In the genomic region with DNA sequence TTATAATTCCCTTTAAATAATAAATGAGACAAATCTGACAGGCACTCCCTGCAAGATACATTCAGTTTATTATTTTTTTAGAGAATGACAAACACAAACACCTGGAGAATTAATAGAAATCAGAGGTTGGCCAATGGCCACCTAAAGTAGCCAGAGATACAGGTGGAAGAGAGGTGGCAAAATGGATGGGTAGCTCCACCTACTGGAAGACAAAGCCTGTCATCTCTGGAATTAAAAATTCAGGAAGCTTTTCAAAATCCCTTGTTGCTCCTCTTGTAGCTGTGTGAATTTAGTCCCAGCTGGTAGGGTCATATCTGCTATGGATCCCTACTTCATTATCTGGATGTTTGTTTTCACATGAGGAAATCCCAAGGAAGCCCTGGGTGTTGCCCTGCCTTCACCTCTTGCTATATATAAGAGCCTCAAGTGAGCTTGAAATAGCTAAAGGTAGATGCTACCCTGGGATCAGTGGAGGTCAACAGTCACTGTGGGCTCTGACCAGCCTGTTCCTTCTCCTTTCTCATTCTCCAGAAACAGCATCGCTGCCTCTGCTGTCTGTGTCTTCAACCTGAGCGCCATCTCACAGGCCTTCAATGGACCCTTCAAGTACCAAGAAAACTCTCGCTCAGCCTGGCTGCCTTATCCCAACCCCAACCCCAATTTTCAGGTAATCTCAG, we compare ENCODE assay signal across 9 mouse cellular contexts.
DNase-seq lines count a peak whose midpoint lies in the region; ATAC-seq and TF ChIP-seq lines count a peak whose summit lies in the region.
"Had no signal": no experiment of that assay in that cellular context is flagged by ENCODE, and none has a peak within 500 bp of the region (broad histone marks: within the 10 kb centered on the region; RNA-seq: fewer than 3 reads in every experiment).

No protein-coding gene starts in this region.

- H3K9me3 ChIP-seq in liver, embryonic 11.5 days (ENCODE audit: control insufficient read depth, low read length), result no peaks in the 10 kb centered on the region
- no peaks in the 10 kb centered on the region for H3K9me3 ChIP-seq in stomach, postnatal 0 days (ENCODE audit: control insufficient read depth, low read length)

- H3K27ac ChIP-seq in gastrocnemius, adult 2 months, result no peak overlapping the region
- H3K27ac ChIP-seq in liver, adult 2 months (replicated peaks; ENCODE audit: insufficient read depth, low read depth, low read length), result no peak overlapping the region
- H3K27ac ChIP-seq in liver, embryonic 11.5 days (ENCODE audit: low read depth, low read length), result no peak overlapping the region
- no peak overlapping the region for H3K27ac ChIP-seq in stomach, postnatal 0 days (replicated peaks)

- DNase-seq in gastrocnemius, adult 2 months, result no peak
- DNase-seq in gastrocnemius, adult 18-20 months (ENCODE audit: low spot score), result no peak
- DNase-seq in liver, adult 2 months (ENCODE audit: extremely low read depth, low read depth, low spot score), result peak; percentile 2
- DNase-seq in liver, embryonic 11.5 days (ENCODE audit: low spot score), result no peak
- peak; percentile 74 to 76 for DNase-seq in cerebellum, postnatal 14 days
- no peak for DNase-seq in stomach, postnatal 0 days (ENCODE audit: low spot score)
- no peak for DNase-seq in testis, postnatal 10 days (ENCODE audit: low spot score)

- H3K4me1 ChIP-seq in liver, adult 2 months (ENCODE audit: control insufficient read depth, insufficient read depth, low read length), result no peaks in the 10 kb centered on the region
- H3K4me1 ChIP-seq in liver, embryonic 11.5 days (replicated peaks; ENCODE audit: control insufficient read depth, insufficient read depth, low read length), result no peaks in the 10 kb centered on the region
- H3K4me1 ChIP-seq in stomach, postnatal 0 days (replicated peaks; ENCODE audit: control insufficient read depth, insufficient read depth), result no peaks in the 10 kb centered on the region

- H3K79me2 ChIP-seq in liver, adult 2 months (ENCODE audit: control insufficient read depth, insufficient read depth, low read length), result no peaks in the 10 kb centered on the region

- no peak for TF ChIP-seq EP300 in stomach, postnatal 0 days (optimal IDR thresholded peaks at IDR 0.05)

- no peak overlapping the region for H3K4me3 ChIP-seq in gastrocnemius, adult 2 months
- no peak overlapping the region for H3K4me3 ChIP-seq in liver, adult 2 months (ENCODE audit: insufficient read depth, low read depth, low read length)
- H3K4me3 ChIP-seq in liver, embryonic 11.5 days (ENCODE audit: low read depth, low read length), result no peak overlapping the region
- no peak overlapping the region for H3K4me3 ChIP-seq in stomach, postnatal 0 days (ENCODE audit: low read depth, low read length)
- H3K4me3 ChIP-seq: erythroblast, embryonic 14.5 days had no signal

- ATAC-seq in liver, embryonic 11.5 days (replicated peaks; ENCODE audit: low FRiP score), result no peak
- no peak for ATAC-seq in stomach, postnatal 0 days (ENCODE audit: low FRiP score, low TSS enrichment)
- ATAC-seq in megakaryocyte-erythroid progenitor cell, adult 5-6 weeks (replicated peaks; ENCODE audit: low FRiP score, low TSS enrichment, poor library complexity, severe bottlenecking), result no peak

- intact Hi-C loops in gastrocnemius, adult 2 months (cut with DNase I), result no loop called here

- H3K9ac ChIP-seq in liver, adult 2 months (ENCODE audit: low read depth, low read length), result no peak overlapping the region
- H3K9ac ChIP-seq in liver, embryonic 11.5 days (ENCODE audit: low read depth, low read length), result no peak overlapping the region
- no peak overlapping the region for H3K9ac ChIP-seq in stomach, postnatal 0 days (ENCODE audit: low read length)

- TF ChIP-seq CTCF in gastrocnemius, adult 2 months (IDR thresholded peaks at IDR 0.05), result peak; percentile 40
- no peak for TF ChIP-seq CTCF in liver, adult 2 months (IDR thresholded peaks at IDR 0.05; ENCODE audit: low read depth, low read length)
- peak; percentile 65 for TF ChIP-seq CTCF in stomach, postnatal 0 days (IDR thresholded peaks at IDR 0.05; ENCODE audit: low read depth)

- WGBS in liver, adult 2 months, result 91% methylated on average over 3 of the region's 3 CpGs
- 78% methylated on average over 3 of the region's 3 CpGs for WGBS in liver, embryonic 11.5 days
- 92% methylated on average over 3 of the region's 3 CpGs for WGBS in stomach, postnatal 0 days

- no peaks in the 10 kb centered on the region for H3K36me3 ChIP-seq in liver, adult 2 months (ENCODE audit: control insufficient read depth, insufficient read depth, low read length)
- H3K36me3 ChIP-seq in liver, embryonic 11.5 days (ENCODE audit: control insufficient read depth, insufficient read depth, low read length), result no peaks in the 10 kb centered on the region
- no peaks in the 10 kb centered on the region for H3K36me3 ChIP-seq in stomach, postnatal 0 days (ENCODE audit: control insufficient read depth, insufficient read depth, low read length)

- no peak for TF ChIP-seq POLR2A in liver, adult 2 months (IDR thresholded peaks at IDR 0.05; ENCODE audit: extremely low read depth, insufficient read depth, low read length)

- no peaks in the 10 kb centered on the region for H3K27me3 ChIP-seq in liver, adult 2 months (ENCODE audit: control insufficient read depth, insufficient read depth, low read length)
- H3K27me3 ChIP-seq in liver, embryonic 11.5 days (replicated peaks; ENCODE audit: control insufficient read depth, insufficient read depth, low read length), result no peaks in the 10 kb centered on the region
- H3K27me3 ChIP-seq in stomach, postnatal 0 days (ENCODE audit: control insufficient read depth, insufficient read depth, low read length), result no peaks in the 10 kb centered on the region

- H3K4me2 ChIP-seq in liver, embryonic 11.5 days, result no peak overlapping the region
- no peak overlapping the region for H3K4me2 ChIP-seq in stomach, postnatal 0 days (replicated peaks; ENCODE audit: low read depth)

Comparison
In these comparisons a context has a peak if more than half of its experiments do, and no peak if none do; other contexts are left out.
1. DNase-seq: peak in liver, adult 2 months (single experiment) and cerebellum, postnatal 14 days (2 of 2); none in gastrocnemius, adult 2 months (single experiment), gastrocnemius, adult 18-20 months (single experiment), liver, embryonic 11.5 days (single experiment), stomach, postnatal 0 days (single experiment) and testis, postnatal 10 days (single experiment).